Mouse (Mus musculus): ENCODE data around the gene Hltf. TPM values are rescaled to one million over a fixed set of nuclear protein-coding genes. Genes with fewer than 3 reads are reported as not detected.
A peak's percentile ranks its signal among the peaks of the same experiment; 100 is the strongest.
"Not testable (repeated sequence)": the region's sequence is repeated elsewhere in the genome, so short reads cannot be mapped to it uniquely, and the experiment has no call there.

Gene Hltf
- polyA plus RNA-seq, 1 experiment from 2014 or later, result 22.7 TPM

- not testable (repeated sequence) for H3K4me1 ChIP-seq (ENCODE audit: control insufficient read depth, insufficient read depth, low read length); H3K27me3 ChIP-seq (ENCODE audit: control insufficient read depth, insufficient read depth, low read length); H3K36me3 ChIP-seq (ENCODE audit: control insufficient read depth, insufficient read depth, low read length); H3K27ac ChIP-seq (ENCODE audit: low read depth, low read length); H3K9ac ChIP-seq (ENCODE audit: low read depth, low read length); H3K4me3 ChIP-seq (ENCODE audit: low read length); H3K4me2 ChIP-seq (replicated peaks; ENCODE audit: low read depth, low read length); ATAC-seq (ENCODE audit: low FRiP score, low TSS enrichment); H3K9me3 ChIP-seq (ENCODE audit: control insufficient read depth, low read length)
- 95% methylated on average over 5 of the region's 5 CpGs for WGBS
Measured at GRCm38 (mm10) chr3:20121582-20121981, 64.0 kb downstream of the Hltf start.

GRCm38 (mm10) chr3:20125604-20126003 lies 68.0 kb downstream of the Hltf start:
- no peaks in the 10 kb centered on the region for H3K36me3 ChIP-seq (ENCODE audit: control insufficient read depth, insufficient read depth, low read length)
- no peak overlapping the region for H3K4me2 ChIP-seq (replicated peaks; ENCODE audit: low read depth, low read length)
- no peaks in the 10 kb centered on the region for H3K4me1 ChIP-seq (ENCODE audit: control insufficient read depth, insufficient read depth, low read length)
- H3K4me3 ChIP-seq (ENCODE audit: low read length), result no peak overlapping the region
- H3K27me3 ChIP-seq (ENCODE audit: control insufficient read depth, insufficient read depth, low read length), result no peaks in the 10 kb centered on the region
- ATAC-seq (ENCODE audit: low FRiP score, low TSS enrichment), result no peak
- WGBS, result 87% methylated on average over 5 of the region's 5 CpGs
- no peak overlapping the region for H3K27ac ChIP-seq (ENCODE audit: low read depth, low read length)
- H3K9me3 ChIP-seq (ENCODE audit: control insufficient read depth, low read length), result no peaks in the 10 kb centered on the region
- H3K9ac ChIP-seq (ENCODE audit: low read depth, low read length), result no peak overlapping the region

DNA sequence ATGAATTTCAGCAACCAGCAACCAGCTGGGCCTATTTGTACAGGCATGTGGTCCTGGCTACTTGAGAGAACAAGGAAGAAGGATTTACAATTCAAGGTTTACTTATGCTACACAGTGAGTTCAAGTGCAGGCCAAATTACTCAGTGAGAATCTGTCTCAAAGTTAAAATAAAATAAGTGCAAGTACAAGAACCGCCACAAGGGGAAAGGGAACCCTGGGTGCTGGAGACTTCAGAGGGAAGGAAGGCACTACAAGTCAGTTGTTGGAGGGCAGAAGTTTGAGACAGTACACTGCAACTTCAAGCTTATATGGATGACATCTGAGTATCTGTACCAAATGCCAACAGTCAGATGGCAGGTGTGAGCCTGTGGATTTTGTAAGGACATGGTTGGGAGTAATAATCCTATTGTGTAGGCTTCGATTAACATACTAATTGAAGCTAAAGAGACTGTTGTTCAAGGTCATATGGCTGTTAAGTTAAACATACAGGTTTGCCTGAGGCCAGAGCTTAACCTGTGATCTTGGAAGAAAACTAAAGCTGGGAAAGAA lies 69.5 kb downstream of the Hltf start:
- 76% methylated on average over 2 of the region's 2 CpGs for WGBS
- ATAC-seq (ENCODE audit: low FRiP score, low TSS enrichment), result no peak
- Histone ChIP-seq H3K4me1 (ENCODE audit: control insufficient read depth, insufficient read depth, low read length) (no peaks in the 10 kb centered on the region), H3K4me3 (ENCODE audit: low read length) (no peak overlapping the region), H3K27me3 (ENCODE audit: control insufficient read depth, insufficient read depth, low read length) (no peaks in the 10 kb centered on the region), H3K4me2 (replicated peaks; ENCODE audit: low read depth, low read length) (no peak overlapping the region), H3K9ac (ENCODE audit: low read depth, low read length) (no peak overlapping the region), H3K27ac (ENCODE audit: low read depth, low read length) (no peak overlapping the region), H3K36me3 (ENCODE audit: control insufficient read depth, insufficient read depth, low read length) (no peaks in the 10 kb centered on the region), H3K9me3 (ENCODE audit: control insufficient read depth, low read length) (no peaks in the 10 kb centered on the region)

GRCm38 (mm10) chr3:20129491-20129890 lies 71.9 kb downstream of the Hltf start:
- Histone ChIP-seq H3K4me3 (ENCODE audit: low read length) (no peak overlapping the region), H3K27ac (ENCODE audit: low read depth, low read length) (no peak overlapping the region), H3K9ac (ENCODE audit: low read depth, low read length) (no peak overlapping the region), H3K27me3 (ENCODE audit: control insufficient read depth, insufficient read depth, low read length) (no peaks in the 10 kb centered on the region), H3K4me1 (ENCODE audit: control insufficient read depth, insufficient read depth, low read length) (no peaks in the 10 kb centered on the region), H3K9me3 (ENCODE audit: control insufficient read depth, low read length) (no peaks in the 10 kb centered on the region), H3K4me2 (replicated peaks; ENCODE audit: low read depth, low read length) (no peak overlapping the region), H3K36me3 (ENCODE audit: control insufficient read depth, insufficient read depth, low read length) (no peaks in the 10 kb centered on the region)
- 86% methylated on average over 5 of the region's 5 CpGs for WGBS
- no peak for ATAC-seq (ENCODE audit: low FRiP score, low TSS enrichment)

- WGBS, result 91% methylated on average over 8 of the region's 8 CpGs
- Histone ChIP-seq H3K4me3 (ENCODE audit: low read length) (no peak overlapping the region), H3K36me3 (ENCODE audit: control insufficient read depth, insufficient read depth, low read length) (no peaks in the 10 kb centered on the region), H3K27me3 (ENCODE audit: control insufficient read depth, insufficient read depth, low read length) (no peaks in the 10 kb centered on the region), H3K27ac (ENCODE audit: low read depth, low read length) (no peak overlapping the region), H3K4me2 (replicated peaks; ENCODE audit: low read depth, low read length) (no peak overlapping the region), H3K9ac (ENCODE audit: low read depth, low read length) (no peak overlapping the region), H3K9me3 (ENCODE audit: control insufficient read depth, low read length) (no peaks in the 10 kb centered on the region), H3K4me1 (ENCODE audit: control insufficient read depth, insufficient read depth, low read length) (no peaks in the 10 kb centered on the region)
- ATAC-seq (ENCODE audit: low FRiP score, low TSS enrichment), result peak; percentile 24; the same call in 1 of the 2 replicates
Measured at GRCm38 (mm10) chr3:20130456-20131349, 73.1 kb downstream of the Hltf start.

DNA sequence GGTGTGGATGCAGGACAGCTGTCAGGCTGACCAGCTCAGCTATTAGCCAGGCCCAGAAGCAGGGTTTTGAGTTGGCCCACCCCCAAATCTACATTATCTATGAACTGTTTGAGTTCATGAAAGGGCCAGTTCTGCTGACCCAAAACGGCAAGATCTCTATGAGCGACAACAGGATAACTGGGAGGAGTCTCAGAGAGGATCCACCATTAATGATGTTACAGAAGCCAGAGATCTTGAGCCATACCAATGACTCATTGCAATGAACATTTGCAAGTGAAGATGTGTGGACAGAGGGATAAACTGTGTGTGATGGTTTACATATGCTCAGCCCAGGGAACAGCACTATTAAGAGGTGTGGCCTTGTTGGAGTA lies 73.7 kb downstream of the Hltf start:
- Histone ChIP-seq H3K4me3 (ENCODE audit: low read length) (no peak overlapping the region), H3K4me2 (replicated peaks; ENCODE audit: low read depth, low read length) (no peak overlapping the region), H3K9me3 (ENCODE audit: control insufficient read depth, low read length) (no peaks in the 10 kb centered on the region), H3K4me1 (ENCODE audit: control insufficient read depth, insufficient read depth, low read length) (no peaks in the 10 kb centered on the region), H3K27ac (ENCODE audit: low read depth, low read length) (no peak overlapping the region), H3K36me3 (ENCODE audit: control insufficient read depth, insufficient read depth, low read length) (no peaks in the 10 kb centered on the region), H3K9ac (ENCODE audit: low read depth, low read length) (no peak overlapping the region), H3K27me3 (ENCODE audit: control insufficient read depth, insufficient read depth, low read length) (no peaks in the 10 kb centered on the region)
- ATAC-seq (ENCODE audit: low FRiP score, low TSS enrichment), result no peak
- WGBS, result 80% methylated on average over 2 of the region's 2 CpGs

DNA sequence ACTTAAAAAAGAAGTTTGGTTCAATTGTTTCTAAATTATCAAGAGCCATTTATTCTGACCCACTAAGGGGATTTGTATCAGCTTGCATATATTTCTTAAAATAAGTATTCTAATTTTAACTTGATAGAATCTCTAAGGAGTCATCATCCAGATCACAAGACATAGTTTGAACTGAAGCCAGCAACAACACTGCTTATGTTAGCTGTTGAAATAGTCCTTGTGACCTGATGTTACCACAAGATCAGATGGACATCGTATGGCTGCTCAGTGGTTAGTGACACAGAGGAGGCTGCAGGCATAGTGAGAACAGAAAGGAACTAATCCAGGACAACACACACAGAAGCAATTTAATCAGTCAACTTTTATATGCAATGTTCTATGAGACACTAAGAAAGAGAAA lies 75.1 kb downstream of the Hltf start:
- no peak for ATAC-seq (ENCODE audit: low FRiP score, low TSS enrichment)
- no peak overlapping the region for H3K4me3 ChIP-seq (ENCODE audit: low read length)
- no peak overlapping the region for H3K27ac ChIP-seq (ENCODE audit: low read depth, low read length)

GRCm38 (mm10) chr3:20133745-20134144 lies 76.1 kb downstream of the Hltf start:
- H3K27ac ChIP-seq (ENCODE audit: low read depth, low read length), result no peak overlapping the region
- ATAC-seq (ENCODE audit: low FRiP score, low TSS enrichment), result no peak
- 73% methylated on average over 1 of the region's 1 CpGs for WGBS

More for the DNA sequence above, 75.1 kb downstream of the Hltf start:
- 70% methylated on average over 1 of the region's 1 CpGs for WGBS
- H3K9ac ChIP-seq (ENCODE audit: low read depth, low read length), result no peak overlapping the region
- H3K27me3 ChIP-seq (ENCODE audit: control insufficient read depth, insufficient read depth, low read length), result no peaks in the 10 kb centered on the region
- no peak overlapping the region for H3K4me2 ChIP-seq (replicated peaks; ENCODE audit: low read depth, low read length)
- H3K36me3 ChIP-seq (ENCODE audit: control insufficient read depth, insufficient read depth, low read length), result no peaks in the 10 kb centered on the region
- no peaks in the 10 kb centered on the region for H3K9me3 ChIP-seq (ENCODE audit: control insufficient read depth, low read length)
- H3K4me1 ChIP-seq (ENCODE audit: control insufficient read depth, insufficient read depth, low read length), result no peaks in the 10 kb centered on the region

DNA sequence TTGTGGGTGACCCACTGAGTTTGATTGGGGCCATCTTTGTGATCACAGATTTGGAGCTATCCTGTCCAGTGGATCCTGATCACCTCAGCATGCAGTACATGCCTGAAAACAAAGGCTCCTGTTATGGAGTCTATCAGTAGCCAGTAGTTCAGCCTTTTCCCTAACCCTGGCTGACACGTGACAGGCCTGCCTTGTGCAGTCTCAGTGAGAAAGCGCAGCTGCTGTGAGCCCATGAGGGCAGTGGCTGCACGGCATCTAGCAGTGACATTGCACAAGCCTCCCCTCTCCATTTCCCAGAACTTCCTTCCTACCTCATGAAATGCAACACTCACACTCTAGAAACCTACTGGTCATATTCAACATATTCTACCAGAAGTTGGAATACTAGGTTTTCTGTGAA lies 76.9 kb downstream of the Hltf start:
- Histone ChIP-seq H3K4me3 (ENCODE audit: low read length) (no peak overlapping the region), H3K27ac (ENCODE audit: low read depth, low read length) (no peak overlapping the region), H3K9me3 (ENCODE audit: control insufficient read depth, low read length) (no peaks in the 10 kb centered on the region), H3K4me2 (replicated peaks; ENCODE audit: low read depth, low read length) (no peak overlapping the region), H3K36me3 (ENCODE audit: control insufficient read depth, insufficient read depth, low read length) (no peaks in the 10 kb centered on the region; the same call in 1 of the 2 replicates), H3K27me3 (ENCODE audit: control insufficient read depth, insufficient read depth, low read length) (no peaks in the 10 kb centered on the region), H3K4me1 (ENCODE audit: control insufficient read depth, insufficient read depth, low read length) (no peaks in the 10 kb centered on the region), H3K9ac (ENCODE audit: low read depth, low read length) (no peak overlapping the region)
- ATAC-seq (ENCODE audit: low FRiP score, low TSS enrichment), result peak; percentile 76; the same call in 1 of the 2 replicates
- 56% methylated on average over 3 of the region's 3 CpGs for WGBS

More at GRCm38 (mm10) chr3:20133745-20134144, 76.1 kb downstream of the Hltf start:
- Histone ChIP-seq H3K36me3 (ENCODE audit: control insufficient read depth, insufficient read depth, low read length) (no peaks in the 10 kb centered on the region; the same call in 1 of the 2 replicates), H3K27me3 (ENCODE audit: control insufficient read depth, insufficient read depth, low read length) (no peaks in the 10 kb centered on the region), H3K9ac (ENCODE audit: low read depth, low read length) (no peak overlapping the region), H3K4me2 (replicated peaks; ENCODE audit: low read depth, low read length) (no peak overlapping the region), H3K4me1 (ENCODE audit: control insufficient read depth, insufficient read depth, low read length) (no peaks in the 10 kb centered on the region), H3K4me3 (ENCODE audit: low read length) (no peak overlapping the region), H3K9me3 (ENCODE audit: control insufficient read depth, low read length) (no peaks in the 10 kb centered on the region)
